Mouse (Mus musculus) lung, postnatal 0 days (tissue): ENCODE measurements around the gene Cdh10. TPM values are rescaled to one million over a fixed set of nuclear protein-coding genes. Genes with fewer than 3 reads are reported as not detected.
A peak's percentile ranks its signal among the peaks of the same experiment; 100 is the strongest.

Experiments
- ATAC-seq: fragments of 200-750 bp; cut with Nextera tagmentation; 2 replicates; pipeline ENCODE4 v1.8.0; 2017; ENCODE audit warnings: moderate library complexity
- DNase-seq: peaks from one replicate; pipeline ENCODE4 v3.0.0-alpha.2; 2016; ENCODE audit warnings: low spot score
- H3K27ac ChIP-seq: fragments of 300-500 bp; sonication (generic); 2 replicates; pipeline ENCODE4 v1.5.1; 2014; ENCODE audit warnings: antibody characterized with exemption, mild to moderate bottlenecking, low read length, mixed read lengths
- H3K27me3 ChIP-seq: fragments of 300-500 bp; sonication (generic); replicated peaks from 2 replicates; pipeline ENCODE4 v1.6.1; 2014; ENCODE audit warnings: low read length, mixed read lengths; ENCODE audit not compliant: insufficient read depth
- H3K36me3 ChIP-seq: fragments of 300-500 bp; sonication (generic); 2 replicates; pipeline ENCODE4 v1.6.1; 2014; ENCODE audit warnings: low read length, mixed read lengths; ENCODE audit not compliant: insufficient read depth
- H3K4me1 ChIP-seq: fragments of 300-500 bp; sonication (generic); 2 replicates; pipeline ENCODE4 v1.6.1; 2014; ENCODE audit warnings: antibody characterized with exemption, low read depth, low read length, mixed read lengths; ENCODE audit not compliant: insufficient read depth
- H3K4me2 ChIP-seq: fragments of 300-500 bp; sonication (generic); replicated peaks from 2 replicates; pipeline ENCODE4 v1.6.1; 2014; ENCODE audit warnings: low read depth, mild to moderate bottlenecking, low read length, moderate library complexity, mixed read lengths
- H3K4me3 ChIP-seq: fragments of 300-500 bp; sonication (generic); 2 replicates; pipeline ENCODE4 v1.5.1; 2014; ENCODE audit warnings: low read depth, low read length
- H3K9ac ChIP-seq: fragments of 300-500 bp; sonication (generic); replicated peaks from 2 replicates; pipeline ENCODE4 v1.6.1; 2014; ENCODE audit warnings: low read depth, mild to moderate bottlenecking
- H3K9me3 ChIP-seq: fragments of 300-500 bp; sonication (generic); 2 replicates; pipeline ENCODE4 v1.6.1; 2016; ENCODE audit warnings: low read length, mixed read lengths
- CTCF ChIP-seq: IDR thresholded peaks from 2 replicates; pipeline ENCODE4 v1.5.1; 2016; ENCODE audit warnings: antibody characterized with exemption, mild to moderate bottlenecking
- EP300 ChIP-seq: IDR thresholded peaks from 2 replicates; pipeline ENCODE4 v1.6.1; 2016; ENCODE audit warnings: antibody characterized with exemption, mild to moderate bottlenecking, control low read depth
- WGBS: fragments of 180-500 bp; shearing (Covaris S2); extraction: QIAGEN DNeasy Blood & Tissue Kit; methylation state at CpG from one replicate; pipeline ENCODE4 v1.1.7; 2014; 5-methylcytosine and 5-hydroxymethylcytosine counted together
- polyA plus RNA-seq: library from polyadenylated mRNA; unstranded; fragments of >200 nt; fragmentation: Nextera tagmentation; extraction: Ambion mirVana; gene quantifications from 2 replicates; pipeline ENCODE4 v1.2.1, GENCODE M21; 2015

Gene Cdh10
- polyA plus RNA-seq, 1 experiment from 2014 or later = 0.11 TPM

DNA sequence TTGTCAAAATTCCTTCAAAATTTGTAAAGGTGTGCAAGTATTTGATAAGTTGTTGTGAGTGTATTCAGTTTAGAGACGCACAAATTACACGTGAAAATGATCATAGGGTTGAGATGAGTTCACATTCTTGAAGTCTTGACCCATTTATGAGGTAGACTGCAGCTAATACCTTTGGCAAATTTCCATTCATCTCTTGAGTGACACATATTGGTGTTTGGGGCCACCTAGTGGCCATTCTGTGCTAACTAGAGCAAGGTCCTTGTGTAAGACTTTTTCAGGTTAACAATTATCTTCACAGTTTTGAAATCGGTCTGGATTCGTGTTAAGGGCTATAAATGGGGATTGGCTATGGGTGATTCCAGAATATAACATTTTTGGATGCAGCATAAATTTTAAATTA is 13.5 kb downstream of the Cdh10 start:
- Histone ChIP-seq H3K4me1 (no peaks in the 10 kb centered on the region), H3K27ac (no peak overlapping the region), H3K9me3 (no peaks in the 10 kb centered on the region), H3K36me3 (no peaks in the 10 kb centered on the region), H3K9ac (no peak overlapping the region), H3K27me3 (no peaks in the 10 kb centered on the region), H3K4me2 (no peak overlapping the region), H3K4me3 (no peak overlapping the region)
- DNase-seq (peak; percentile 44), ATAC-seq (no peak)
- WGBS = 23% methylated on average over 4 of the region's 4 CpGs
- TF ChIP-seq CTCF (peak; percentile 63), EP300 (no peak)

DNA sequence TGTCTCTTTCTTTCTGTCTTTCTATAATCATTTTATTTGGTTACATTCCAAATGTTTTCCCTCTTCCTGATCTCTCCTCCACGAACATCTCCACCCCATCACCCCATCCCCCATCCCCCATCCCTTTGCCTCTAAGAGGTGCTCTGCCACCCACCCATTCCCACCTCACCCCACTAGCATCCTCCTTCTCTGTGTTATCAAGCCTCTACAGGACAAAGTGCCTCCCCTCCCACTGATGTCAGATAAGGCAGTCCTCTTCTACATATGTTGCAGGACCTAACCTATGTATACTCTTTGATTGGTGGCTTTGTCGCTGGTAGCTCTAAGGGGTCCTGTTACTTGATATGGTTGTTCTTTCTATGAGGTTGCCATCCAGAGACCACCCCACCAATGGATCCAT is 23.0 kb downstream of the Cdh10 start:
- no peak for DNase-seq
- no peaks in the 10 kb centered on the region for H3K36me3 ChIP-seq
- TF ChIP-seq EP300 (no peak), CTCF (no peak)
- no peaks in the 10 kb centered on the region for H3K27me3 ChIP-seq
- no peak overlapping the region for H3K4me3 ChIP-seq
- H3K9me3 ChIP-seq = no peaks in the 10 kb centered on the region
- H3K9ac ChIP-seq = no peak overlapping the region
- no peak for ATAC-seq
- WGBS = 90% methylated on average over 2 of the region's 2 CpGs
- H3K4me2 ChIP-seq = no peak overlapping the region
- H3K27ac ChIP-seq = no peak overlapping the region
- no peaks in the 10 kb centered on the region for H3K4me1 ChIP-seq

DNA sequence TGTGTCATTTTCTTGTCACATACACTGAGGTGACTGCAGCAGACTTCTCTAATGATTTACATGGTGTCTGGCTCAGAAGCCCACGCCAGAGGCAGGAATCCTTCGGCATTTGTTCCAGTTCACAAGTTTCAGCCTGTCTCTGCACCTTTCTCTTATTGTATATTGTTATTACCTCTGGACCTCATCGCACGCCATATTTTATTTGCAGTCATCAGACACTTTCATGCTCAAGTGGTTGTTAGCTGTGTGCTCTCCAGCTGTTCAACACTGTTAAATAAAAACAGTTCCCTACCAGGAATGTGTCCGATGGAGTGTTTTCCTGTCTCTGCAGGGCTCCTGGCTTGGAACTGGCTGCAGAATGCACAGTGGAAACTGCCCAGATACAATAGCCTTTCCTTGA is 26.1 kb downstream of the Cdh10 start:
- Histone ChIP-seq H3K9me3 (no peaks in the 10 kb centered on the region), H3K9ac (no peak overlapping the region), H3K36me3 (no peaks in the 10 kb centered on the region), H3K27ac (no peak overlapping the region), H3K4me1 (no peaks in the 10 kb centered on the region), H3K4me3 (no peak overlapping the region), H3K27me3 (no peaks in the 10 kb centered on the region), H3K4me2 (no peak overlapping the region)
- ATAC-seq (no peak), DNase-seq (no peak)
- 49% methylated on average over 5 of the region's 5 CpGs for whole genome bisulfite sequencing
- TF ChIP-seq EP300 = no peak
- no peak for TF ChIP-seq CTCF

DNA sequence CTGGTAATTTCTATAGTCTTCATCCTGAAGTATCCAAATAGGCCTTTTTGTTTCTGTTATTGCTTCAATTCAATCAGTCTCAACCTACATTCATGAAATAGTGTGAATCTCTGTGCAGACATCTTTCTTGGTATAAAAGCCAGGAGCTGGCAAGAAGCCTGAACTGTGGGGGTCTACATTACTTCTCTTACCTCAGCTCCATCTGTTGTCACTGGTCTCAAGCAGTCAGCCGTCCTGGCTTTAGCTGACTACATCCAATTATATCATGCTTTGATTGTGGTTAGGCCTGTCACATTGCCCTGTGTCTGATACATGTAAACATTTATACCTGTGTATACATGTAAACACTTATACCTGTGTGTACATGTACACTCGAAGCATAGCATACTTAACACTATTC is 31.8 kb downstream of the Cdh10 start:
- ATAC-seq = no peak
- Histone ChIP-seq H3K4me3 (no peak overlapping the region), H3K4me1 (no peaks in the 10 kb centered on the region), H3K9me3 (no peaks in the 10 kb centered on the region), H3K4me2 (no peak overlapping the region), H3K36me3 (no peaks in the 10 kb centered on the region), H3K9ac (no peak overlapping the region), H3K27ac (no peak overlapping the region), H3K27me3 (no peaks in the 10 kb centered on the region)
- TF ChIP-seq CTCF (no peak), EP300 (no peak)
- no peak for DNase-seq
- 71% methylated on average over 2 of the region's 2 CpGs for WGBS

DNA sequence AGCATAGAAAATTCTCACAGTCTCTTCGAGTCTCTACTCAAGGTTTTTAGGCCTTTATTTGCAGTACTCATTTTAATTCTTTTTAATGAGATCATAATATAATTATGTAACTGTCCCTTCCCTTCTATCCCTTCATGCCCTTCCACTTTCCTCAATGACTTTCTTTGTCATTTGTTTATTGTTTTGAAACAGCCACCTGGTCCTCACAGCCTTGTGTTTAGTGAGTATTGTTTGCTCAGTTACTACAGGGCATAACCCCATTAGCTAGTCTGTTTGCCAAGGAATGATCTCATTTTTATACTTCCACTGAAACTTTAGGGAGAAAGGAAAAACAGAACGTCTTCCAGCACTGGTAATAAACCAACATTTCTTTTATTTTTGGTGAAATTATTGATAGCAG is 39.4 kb downstream of the Cdh10 start:
- Histone ChIP-seq H3K9me3 (no peaks in the 10 kb centered on the region), H3K4me1 (no peaks in the 10 kb centered on the region), H3K27me3 (no peaks in the 10 kb centered on the region), H3K36me3 (no peaks in the 10 kb centered on the region), H3K4me3 (no peak overlapping the region), H3K9ac (no peak overlapping the region), H3K27ac (no peak overlapping the region), H3K4me2 (no peak overlapping the region)
- DNase-seq (no peak), ATAC-seq (no peak)
- TF ChIP-seq EP300 (no peak), CTCF (no peak)
- 34% methylated on average over 2 of the region's 2 CpGs for WGBS

DNA sequence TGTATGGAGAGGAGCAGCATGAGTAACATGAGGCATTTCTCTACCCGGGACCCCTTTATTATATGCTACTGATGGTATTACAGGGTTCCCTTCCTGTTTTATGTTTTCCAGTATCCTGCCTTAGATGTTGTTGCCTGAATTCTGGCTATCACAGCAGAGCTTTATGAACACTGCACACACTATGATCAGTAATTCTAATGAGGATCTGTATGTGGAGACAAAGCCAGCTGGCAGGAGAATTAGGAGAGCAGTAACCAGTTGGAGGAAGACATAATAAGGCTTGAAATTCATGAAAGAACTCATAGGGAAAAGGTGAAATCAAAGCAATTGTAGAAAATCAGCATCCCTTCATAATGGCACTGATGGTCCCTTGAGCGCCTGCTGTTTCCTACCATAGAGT is 51.1 kb downstream of the Cdh10 start:
- no peak overlapping the region for H3K9ac ChIP-seq
- H3K9me3 ChIP-seq = no peaks in the 10 kb centered on the region
- H3K4me1 ChIP-seq = no peaks in the 10 kb centered on the region
- no peaks in the 10 kb centered on the region for H3K27me3 ChIP-seq
- DNase-seq = no peak
- H3K4me3 ChIP-seq = no peak overlapping the region
- no peak overlapping the region for H3K27ac ChIP-seq
- no peak for ATAC-seq
- 88% methylated on average over 2 of the region's 2 CpGs for WGBS
- H3K4me2 ChIP-seq = no peak overlapping the region
- TF ChIP-seq EP300 (no peak), CTCF (no peak)
- no peaks in the 10 kb centered on the region for H3K36me3 ChIP-seq

DNA sequence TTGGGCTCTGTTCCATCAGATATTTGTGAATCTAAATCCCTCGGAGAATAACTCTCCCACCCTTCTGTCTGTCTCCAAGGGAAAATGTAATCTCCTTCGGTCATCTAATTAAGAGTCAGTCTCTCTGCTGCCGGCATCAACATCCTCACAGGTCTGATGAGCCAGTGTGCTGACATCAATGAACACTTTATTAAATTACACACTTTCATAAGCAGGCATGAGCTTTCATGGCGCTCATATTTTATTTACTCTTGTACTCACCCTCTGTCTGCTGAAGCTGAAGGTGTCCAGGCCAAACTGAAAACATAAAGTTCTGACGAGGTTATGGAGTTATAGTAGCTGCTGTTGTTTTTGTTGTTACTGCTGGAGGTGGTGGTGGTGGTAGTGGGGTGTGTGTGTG is 62.7 kb downstream of the Cdh10 start:
- WGBS = 64% methylated on average over 5 of the region's 5 CpGs
- H3K9me3 ChIP-seq = no peaks in the 10 kb centered on the region
- H3K27ac ChIP-seq = no peak overlapping the region
- no peaks in the 10 kb centered on the region for H3K36me3 ChIP-seq
- ATAC-seq = no peak
- no peak overlapping the region for H3K9ac ChIP-seq
- TF ChIP-seq EP300 (no peak), CTCF (no peak)
- H3K4me2 ChIP-seq = no peak overlapping the region
- no peaks in the 10 kb centered on the region for H3K4me1 ChIP-seq
- H3K27me3 ChIP-seq = no peaks in the 10 kb centered on the region
- no peak for DNase-seq
- H3K4me3 ChIP-seq = no peak overlapping the region
